Mouse (Mus musculus) neural tube, embryonic 12.5 days (tissue): ENCODE data around the gene Spo11. TPM values are rescaled to one million over a fixed set of nuclear protein-coding genes. Genes with fewer than 3 reads are reported as not detected.

Experiments
- ATAC-seq: fragments of 200-750 bp; cut with Nextera tagmentation; 2 replicates; pipeline ENCODE4 v1.8.0; 2017; ENCODE audit warnings: low read depth, mild to moderate bottlenecking, moderate TSS enrichment, moderate library complexity; ENCODE audit not compliant: low FRiP score
- H3K27ac ChIP-seq: fragments of 300-500 bp; sonication (generic); 2 replicates; pipeline ENCODE4 v1.5.1; 2016
- H3K27me3 ChIP-seq: fragments of 300-500 bp; sonication (generic); replicated peaks from 2 replicates; pipeline ENCODE4 v1.6.1; 2016; ENCODE audit warnings: mild to moderate bottlenecking
- H3K36me3 ChIP-seq: fragments of 300-500 bp; sonication (generic); 2 replicates; pipeline ENCODE4 v1.6.1; 2016; ENCODE audit warnings: mild to moderate bottlenecking
- H3K4me1 ChIP-seq: fragments of 300-500 bp; sonication (generic); 2 replicates; pipeline ENCODE4 v1.6.1; 2016
- H3K4me2 ChIP-seq: fragments of 300-500 bp; sonication (generic); replicated peaks from 2 replicates; pipeline ENCODE4 v1.6.1; 2016; ENCODE audit warnings: mild to moderate bottlenecking
- H3K4me3 ChIP-seq: fragments of 300-500 bp; sonication (generic); 2 replicates; pipeline ENCODE4 v1.5.1; 2016
- H3K9ac ChIP-seq: fragments of 300-500 bp; sonication (generic); 2 replicates; pipeline ENCODE4 v1.6.1; 2016; ENCODE audit warnings: mild to moderate bottlenecking
- H3K9me3 ChIP-seq: fragments of 300-500 bp; sonication (generic); 2 replicates; pipeline ENCODE4 v1.6.1; 2016; ENCODE audit warnings: mild to moderate bottlenecking
- WGBS: fragments of 180-500 bp; shearing (Covaris S2); methylation state at CpG from one replicate; pipeline ENCODE4 v1.1.7; 2016; 5-methylcytosine and 5-hydroxymethylcytosine counted together
- polyA plus RNA-seq: library from polyadenylated mRNA; unstranded; fragments of >200 nt; fragmentation: Nextera tagmentation; extraction: Ambion mirVana; gene quantifications from 2 replicates; pipeline ENCODE4 v1.2.1, GENCODE M21; 2016

Gene Spo11
- polyA plus RNA-seq, 1 experiment from 2014 or later, result 0.22 TPM

- no peaks in the 10 kb centered on the region for H3K36me3 ChIP-seq
- no peak overlapping the region for H3K9ac ChIP-seq
- no peak for ATAC-seq
- H3K4me2 ChIP-seq, result no peak overlapping the region
- 25% methylated on average over 4 of the region's 4 CpGs for WGBS
- H3K27ac ChIP-seq, result no peak overlapping the region
- H3K27me3 ChIP-seq, result 0 out of 2 replicates have a peak, but pooled peaks cover 2% of the 10 kb centered on the region
- H3K4me1 ChIP-seq, result peaks cover 8% of the 10 kb centered on the region
- H3K9me3 ChIP-seq, result no peaks in the 10 kb centered on the region
- H3K4me3 ChIP-seq, result no peak overlapping the region
Measured at GRCm38 (mm10) chr2:172996207-172996606, 18.7 kb downstream of the Spo11 start.

- Histone ChIP-seq H3K4me3 (no peak overlapping the region), H3K4me2 (no peak overlapping the region), H3K27me3 (0 out of 2 replicates have a peak, but pooled peaks cover 2% of the 10 kb centered on the region), H3K36me3 (peaks cover 6% of the 10 kb centered on the region), H3K4me1 (peaks cover 16% of the 10 kb centered on the region), H3K9me3 (no peaks in the 10 kb centered on the region), H3K27ac (no peak overlapping the region), H3K9ac (no peak overlapping the region)
- WGBS, result 71% methylated on average over 11 of the region's 11 CpGs
- ATAC-seq, result no peak
Measured at GRCm38 (mm10) chr2:172997748-172998147, 20.2 kb downstream of the Spo11 start.

- H3K27ac ChIP-seq, result no peak overlapping the region
- no peaks in the 10 kb centered on the region for H3K9me3 ChIP-seq
- no peak overlapping the region for H3K4me2 ChIP-seq
- peaks cover 14% of the 10 kb centered on the region for H3K36me3 ChIP-seq
- WGBS, result 69% methylated on average over 7 of the region's 7 CpGs
- ATAC-seq, result no peak
- peaks cover 16% of the 10 kb centered on the region for H3K4me1 ChIP-seq
- H3K27me3 ChIP-seq, result 0 out of 2 replicates have a peak, but pooled peaks cover 2% of the 10 kb centered on the region
- H3K4me3 ChIP-seq, result no peak overlapping the region
- H3K9ac ChIP-seq, result no peak overlapping the region
Measured at GRCm38 (mm10) chr2:172998478-172998877, 21.0 kb downstream of the Spo11 start.

- Histone ChIP-seq H3K9ac (peak within 1 kb of the TSS; percentile 97), H3K4me3 (peak within 1 kb of the TSS; percentile 96), H3K36me3 (peaks cover 26% of the 10 kb centered on the region), H3K4me2 (peak within 1 kb of the TSS; percentile 77), H3K9me3 (no peaks in the 10 kb centered on the region), H3K27ac (peak within 1 kb of the TSS; percentile 83), H3K27me3 (0 out of 2 replicates have a peak, but pooled peaks cover 2% of the 10 kb centered on the region), H3K4me1 (peaks cover 16% of the 10 kb centered on the region)
- WGBS, result under 1% methylated on average over 45 of the region's 45 CpGs
- peak; percentile 96 for ATAC-seq
Measured at GRCm38 (mm10) chr2:172999630-173000284, 22.3 kb downstream of the Spo11 start, which contains the start of gene Rae1. TSS of gene Rae1 (plus strand) at chr2:173000117.

GRCm38 (mm10) chr2:173000285-173000652, 22.8 kb downstream of the Spo11 start:
- under 1% methylated on average over 42 of the region's 42 CpGs for WGBS
- peak overlapping the region; percentile 83 for H3K27ac ChIP-seq
- H3K4me1 ChIP-seq, result peaks cover 16% of the 10 kb centered on the region
- H3K36me3 ChIP-seq, result peaks cover 32% of the 10 kb centered on the region
- no peaks in the 10 kb centered on the region for H3K9me3 ChIP-seq
- peak; percentile 87 for ATAC-seq
- H3K27me3 ChIP-seq, result 0 out of 2 replicates have a peak, but pooled peaks cover 2% of the 10 kb centered on the region
- H3K4me3 ChIP-seq, result peak overlapping the region; percentile 96
- peak overlapping the region; percentile 77 for H3K4me2 ChIP-seq
- H3K9ac ChIP-seq, result peak overlapping the region; percentile 97

GRCm38 (mm10) chr2:173000921-173001320, 23.4 kb downstream of the Spo11 start:
- 0 out of 2 replicates have a peak, but pooled peaks cover 2% of the 10 kb centered on the region for H3K27me3 ChIP-seq
- WGBS, result 14% methylated on average over 8 of the region's 8 CpGs
- peak overlapping the region; percentile 96 for H3K4me3 ChIP-seq
- H3K9ac ChIP-seq, result peak overlapping the region; percentile 97
- no peaks in the 10 kb centered on the region for H3K9me3 ChIP-seq
- peaks cover 35% of the 10 kb centered on the region for H3K36me3 ChIP-seq
- peaks cover 16% of the 10 kb centered on the region for H3K4me1 ChIP-seq
- no peak overlapping the region for H3K27ac ChIP-seq
- no peak for ATAC-seq
- peak overlapping the region; percentile 77 for H3K4me2 ChIP-seq

- WGBS, result 94% methylated on average over 8 of the region's 8 CpGs
- peaks cover 16% of the 10 kb centered on the region for H3K4me1 ChIP-seq
- no peak overlapping the region for H3K4me2 ChIP-seq
- H3K4me3 ChIP-seq, result no peak overlapping the region
- H3K36me3 ChIP-seq, result peaks cover 61% of the 10 kb centered on the region
- H3K27ac ChIP-seq, result no peak overlapping the region
- no peaks in the 10 kb centered on the region for H3K9me3 ChIP-seq
- H3K9ac ChIP-seq, result no peak overlapping the region
- no peaks in the 10 kb centered on the region for H3K27me3 ChIP-seq
- ATAC-seq, result no peak
Measured at GRCm38 (mm10) chr2:173003737-173004136, 26.2 kb downstream of the Spo11 start.

GRCm38 (mm10) chr2:173010220-173010717, 32.8 kb downstream of the Spo11 start:
- ATAC-seq, result no peak
- Histone ChIP-seq H3K9me3 (no peaks in the 10 kb centered on the region), H3K27me3 (no peaks in the 10 kb centered on the region), H3K36me3 (peaks cover 94% of the 10 kb centered on the region), H3K27ac (no peak overlapping the region), H3K4me1 (no peaks in the 10 kb centered on the region), H3K4me3 (no peak overlapping the region), H3K9ac (no peak overlapping the region), H3K4me2 (no peak overlapping the region)
- 81% methylated on average over 3 of the region's 3 CpGs for WGBS

GRCm38 (mm10) chr2:173011440-173011839, 33.9 kb downstream of the Spo11 start:
- H3K4me2 ChIP-seq, result no peak overlapping the region
- WGBS, result 96% methylated on average over 8 of the region's 8 CpGs
- peaks cover 98% of the 10 kb centered on the region for H3K36me3 ChIP-seq
- no peak overlapping the region for H3K4me3 ChIP-seq
- ATAC-seq, result no peak
- no peaks in the 10 kb centered on the region for H3K4me1 ChIP-seq
- H3K9ac ChIP-seq, result no peak overlapping the region
- no peak overlapping the region for H3K27ac ChIP-seq
- H3K9me3 ChIP-seq, result no peaks in the 10 kb centered on the region
- no peaks in the 10 kb centered on the region for H3K27me3 ChIP-seq

- no peak for ATAC-seq
- peaks cover 65% of the 10 kb centered on the region for H3K36me3 ChIP-seq
- H3K27ac ChIP-seq, result no peak overlapping the region
- peaks cover 10% of the 10 kb centered on the region; the same call in 1 of the 2 replicates for H3K27me3 ChIP-seq
- WGBS, result 83% methylated on average over 7 of the region's 7 CpGs
- H3K4me1 ChIP-seq, result 0 out of 2 replicates have a peak, but pooled peaks cover 6% of the 10 kb centered on the region
- H3K4me3 ChIP-seq, result no peak overlapping the region
- no peak overlapping the region for H3K9ac ChIP-seq
- H3K4me2 ChIP-seq, result no peak overlapping the region
- H3K9me3 ChIP-seq, result no peaks in the 10 kb centered on the region
Measured at GRCm38 (mm10) chr2:173014741-173015287, 37.3 kb downstream of the Spo11 start.

GRCm38 (mm10) chr2:173017940-173018339, 40.4 kb downstream of the Spo11 start:
- H3K9ac ChIP-seq, result no peak overlapping the region
- no peak overlapping the region for H3K27ac ChIP-seq
- no peak overlapping the region for H3K4me3 ChIP-seq
- peaks cover 19% of the 10 kb centered on the region for H3K27me3 ChIP-seq
- H3K4me1 ChIP-seq, result peaks cover 21% of the 10 kb centered on the region
- peaks cover 33% of the 10 kb centered on the region for H3K36me3 ChIP-seq
- no peak for ATAC-seq
- 49% methylated on average over 6 of the region's 6 CpGs for WGBS
- H3K9me3 ChIP-seq, result no peaks in the 10 kb centered on the region
- H3K4me2 ChIP-seq, result no peak overlapping the region

GRCm38 (mm10) chr2:173018618-173019017, 41.1 kb downstream of the Spo11 start:
- peaks cover 27% of the 10 kb centered on the region for H3K36me3 ChIP-seq
- ATAC-seq, result no peak
- H3K27me3 ChIP-seq, result peaks cover 19% of the 10 kb centered on the region
- no peak overlapping the region for H3K4me2 ChIP-seq
- no peak overlapping the region for H3K9ac ChIP-seq
- 14% methylated on average over 8 of the region's 8 CpGs for WGBS
- no peak overlapping the region for H3K4me3 ChIP-seq
- no peak overlapping the region for H3K27ac ChIP-seq
- H3K4me1 ChIP-seq, result peaks cover 28% of the 10 kb centered on the region
- H3K9me3 ChIP-seq, result no peaks in the 10 kb centered on the region
